Mouse (Mus musculus) heart, postnatal 0 days (tissue): Measurements from ENCODE around the gene Abcb1a.

ENCODE experiments used
- CTCF ChIP-seq: IDR thresholded peaks from 2 replicates; pipeline ENCODE4 v1.5.1; 2016; ENCODE audit warnings: antibody characterized with exemption, control low read depth, low read depth
- EP300 ChIP-seq: IDR thresholded peaks from 2 replicates; pipeline ENCODE4 v1.6.1; 2016; ENCODE audit warnings: antibody characterized with exemption, low read depth

GRCm38 (mm10) chr5:8737062-8737461 lies 77.2 kb downstream of the Abcb1a start:
- no peak for TF ChIP-seq CTCF
- TF ChIP-seq EP300, result no peak
